Mouse (Mus musculus): Measurements from ENCODE around the gene Isy1. TPM values are rescaled to one million over a fixed set of nuclear protein-coding genes. Genes with fewer than 3 reads are reported as not detected.

Isy1 gene
- total and polyA plus RNA-seq, 2 experiments from 2014 or later = 22.5 to 25.9 TPM

DNA sequence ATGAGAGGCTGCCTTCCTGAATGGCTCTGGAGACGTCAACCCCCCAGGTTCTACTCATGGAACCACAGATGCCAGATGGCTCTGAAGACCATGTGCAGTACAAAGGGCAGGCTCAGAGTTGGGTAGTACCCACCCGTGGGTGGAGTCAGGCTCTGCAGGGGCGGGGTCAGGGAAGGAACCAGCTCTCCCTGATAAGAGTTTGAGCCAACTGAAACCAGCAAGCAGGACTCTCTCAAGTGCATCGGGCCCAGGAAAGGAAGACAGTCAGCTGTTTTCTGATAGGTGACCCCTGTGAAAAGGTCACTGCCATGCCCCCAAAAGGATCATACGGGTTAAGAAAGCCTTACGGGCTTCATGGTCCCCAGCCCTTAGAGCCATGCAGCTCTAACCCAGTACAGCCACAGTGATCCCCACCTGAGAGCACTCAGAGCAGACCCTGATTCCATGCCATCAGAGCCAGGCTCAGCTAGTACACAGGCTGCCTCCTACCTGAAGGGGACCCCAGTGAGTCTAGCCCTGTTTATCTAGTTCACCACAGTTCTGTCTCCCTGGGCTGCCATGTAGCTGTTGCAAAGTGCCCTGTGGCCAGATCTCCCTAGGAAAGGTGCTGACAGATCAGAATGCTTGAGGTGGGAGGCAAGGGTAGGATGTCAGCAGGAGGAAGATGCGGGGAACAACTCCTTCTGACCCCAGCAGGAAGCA is 47.7 kb downstream of the Isy1 start:
- Histone ChIP-seq H3K9me3 (ENCODE audit: low read length) (no peaks in the 10 kb centered on the region), H3K9ac (replicated peaks; ENCODE audit: low read length, poor library complexity, severe bottlenecking) (no peak overlapping the region), H3K4me2 (ENCODE audit: low read depth, low read length, poor library complexity, severe bottlenecking) (no peak overlapping the region), H3K4me3 (ENCODE audit: low read depth, low read length) (no peak overlapping the region), H3K27me3 (ENCODE audit: insufficient read depth, low read length) (no peaks in the 10 kb centered on the region), H3K27ac (ENCODE audit: low read depth, low read length) (no peak overlapping the region), H3K36me3 (ENCODE audit: insufficient read depth, low read length) (peaks cover 21% of the 10 kb centered on the region), H3K4me1 (ENCODE audit: insufficient read depth, low read length) (no peaks in the 10 kb centered on the region)
- no peak for TF ChIP-seq CTCF (IDR thresholded peaks at IDR 0.05)
- DNase-seq (ENCODE audit: low spot score) (no peak), ATAC-seq (ENCODE audit: low FRiP score) (no peak)
- WGBS = 79% methylated on average over 7 of the region's 7 CpGs

DNA sequence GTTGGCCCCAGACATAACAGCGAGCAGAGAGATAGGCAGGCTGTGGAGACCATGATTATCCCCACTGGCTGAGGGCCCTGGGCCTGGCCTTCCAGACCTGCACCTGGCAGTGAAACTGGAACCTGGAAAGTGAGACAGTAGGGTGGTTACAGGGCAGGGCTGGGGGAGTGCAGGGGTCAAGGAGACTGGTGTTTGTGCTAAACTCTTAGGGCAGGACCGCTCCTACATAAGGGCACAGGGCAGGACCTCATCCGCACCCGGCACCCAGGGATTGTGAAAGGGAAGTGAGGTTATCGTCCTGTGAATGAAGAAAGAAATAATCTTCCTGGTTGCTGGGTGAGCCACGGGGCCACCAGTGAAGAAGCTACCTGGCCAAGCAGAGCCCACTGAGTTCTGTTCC is 48.8 kb downstream of the Isy1 start:
- Histone ChIP-seq H3K27ac (ENCODE audit: low read depth, low read length) (no peak overlapping the region), H3K9me3 (ENCODE audit: low read length) (no peaks in the 10 kb centered on the region), H3K36me3 (ENCODE audit: insufficient read depth, low read length) (peaks cover 21% of the 10 kb centered on the region), H3K9ac (replicated peaks; ENCODE audit: low read length, poor library complexity, severe bottlenecking) (no peak overlapping the region), H3K4me2 (ENCODE audit: low read depth, low read length, poor library complexity, severe bottlenecking) (no peak overlapping the region), H3K4me1 (ENCODE audit: insufficient read depth, low read length) (no peaks in the 10 kb centered on the region), H3K27me3 (ENCODE audit: insufficient read depth, low read length) (no peaks in the 10 kb centered on the region), H3K4me3 (ENCODE audit: low read depth, low read length) (no peak overlapping the region)
- no peak for TF ChIP-seq CTCF (IDR thresholded peaks at IDR 0.05)
- no peak for DNase-seq (ENCODE audit: low spot score)
- no peak for ATAC-seq (ENCODE audit: low FRiP score)
- WGBS = 95% methylated on average over 6 of the region's 6 CpGs

DNA sequence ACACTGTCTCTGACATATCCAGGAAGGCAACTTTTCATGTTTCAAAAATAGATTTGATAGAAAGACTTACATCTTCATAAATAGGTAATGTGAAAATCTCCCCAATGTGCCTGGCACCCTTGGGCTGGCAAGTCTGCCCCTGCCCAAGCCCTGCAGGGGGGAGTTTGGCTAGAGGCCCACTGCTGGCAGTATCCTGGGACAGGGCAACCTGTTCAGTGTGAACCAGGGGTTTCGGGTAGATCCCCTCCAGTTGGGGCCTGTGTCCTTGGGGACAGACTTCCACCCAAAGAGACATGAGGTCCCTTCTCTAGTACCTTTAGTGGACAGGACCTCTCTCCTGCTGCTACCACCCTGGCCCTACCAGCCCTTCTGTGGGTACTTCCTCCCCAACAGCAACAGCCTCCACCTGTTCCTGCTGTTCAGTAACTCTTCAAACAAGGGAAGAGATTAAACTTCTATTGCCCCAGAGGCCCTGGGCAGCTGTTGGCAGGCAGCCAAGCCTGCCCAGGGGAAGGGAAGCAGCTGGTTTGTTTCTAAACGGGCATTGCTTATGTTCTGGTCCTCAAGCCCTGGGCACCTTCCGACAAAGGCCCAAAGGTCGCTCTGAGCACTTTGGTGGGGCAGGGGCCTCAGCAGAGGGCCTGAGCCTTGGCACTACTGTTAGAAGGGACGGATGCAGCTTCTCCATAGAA is 49.6 kb downstream of the Isy1 start:
- no peak for TF ChIP-seq CTCF (IDR thresholded peaks at IDR 0.05)
- H3K4me2 ChIP-seq (ENCODE audit: low read depth, low read length, poor library complexity, severe bottlenecking) = no peak overlapping the region
- no peaks in the 10 kb centered on the region for H3K9me3 ChIP-seq (ENCODE audit: low read length)
- no peak overlapping the region for H3K9ac ChIP-seq (replicated peaks; ENCODE audit: low read length, poor library complexity, severe bottlenecking)
- DNase-seq (ENCODE audit: low spot score) (peak; percentile 22), ATAC-seq (ENCODE audit: low FRiP score) (no peak)
- no peak overlapping the region for H3K27ac ChIP-seq (ENCODE audit: low read depth, low read length)
- no peaks in the 10 kb centered on the region for H3K27me3 ChIP-seq (ENCODE audit: insufficient read depth, low read length)
- H3K4me1 ChIP-seq (ENCODE audit: insufficient read depth, low read length) = no peaks in the 10 kb centered on the region
- H3K4me3 ChIP-seq (ENCODE audit: low read depth, low read length) = no peak overlapping the region
- H3K36me3 ChIP-seq (ENCODE audit: insufficient read depth, low read length) = peaks cover 17% of the 10 kb centered on the region
- WGBS = 27% methylated on average over 5 of the region's 5 CpGs

DNA sequence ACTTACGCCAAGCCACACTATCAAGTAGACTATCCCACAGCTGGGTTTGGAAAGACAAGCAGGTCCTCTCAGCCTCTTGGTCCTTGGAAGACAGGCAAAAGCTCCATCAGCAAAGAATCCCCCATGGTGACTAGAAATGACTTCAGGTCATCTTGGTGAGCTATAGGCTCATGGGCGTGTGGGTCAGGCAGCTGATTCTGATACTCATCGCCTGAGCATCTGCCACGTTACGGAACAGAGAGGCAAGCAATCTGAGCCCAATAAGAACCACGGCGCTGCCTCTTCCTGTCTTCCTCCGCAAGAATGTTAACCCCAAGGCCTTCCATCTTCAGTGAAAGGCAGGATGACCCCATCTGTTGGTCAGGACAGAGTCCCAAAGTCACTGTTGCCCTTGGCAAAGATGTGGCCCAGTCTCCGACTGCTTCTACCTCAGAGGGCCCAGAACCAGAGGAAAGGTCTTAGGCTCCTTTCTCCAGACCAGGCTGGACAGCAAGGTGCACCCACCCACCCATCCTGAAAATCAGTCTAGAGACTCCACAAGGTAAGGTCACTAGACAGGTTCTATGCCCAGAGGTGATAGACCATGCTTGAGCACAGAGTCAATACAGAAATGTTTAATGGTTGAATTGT is 50.2 kb downstream of the Isy1 start:
- H3K9me3 ChIP-seq (ENCODE audit: low read length) = no peaks in the 10 kb centered on the region
- H3K27ac ChIP-seq (ENCODE audit: low read depth, low read length) = no peak overlapping the region
- ATAC-seq (ENCODE audit: low FRiP score) (no peak), DNase-seq (ENCODE audit: low spot score) (no peak)
- WGBS = 96% methylated on average over 9 of the region's 9 CpGs
- H3K9ac ChIP-seq (replicated peaks; ENCODE audit: low read length, poor library complexity, severe bottlenecking) = no peak overlapping the region
- no peaks in the 10 kb centered on the region for H3K4me1 ChIP-seq (ENCODE audit: insufficient read depth, low read length)
- H3K36me3 ChIP-seq (ENCODE audit: insufficient read depth, low read length) = peaks cover 17% of the 10 kb centered on the region
- no peak overlapping the region for H3K4me3 ChIP-seq (ENCODE audit: low read depth, low read length)
- no peak overlapping the region for H3K4me2 ChIP-seq (ENCODE audit: low read depth, low read length, poor library complexity, severe bottlenecking)
- H3K27me3 ChIP-seq (ENCODE audit: insufficient read depth, low read length) = no peaks in the 10 kb centered on the region
- no peak for TF ChIP-seq CTCF (IDR thresholded peaks at IDR 0.05)

DNA sequence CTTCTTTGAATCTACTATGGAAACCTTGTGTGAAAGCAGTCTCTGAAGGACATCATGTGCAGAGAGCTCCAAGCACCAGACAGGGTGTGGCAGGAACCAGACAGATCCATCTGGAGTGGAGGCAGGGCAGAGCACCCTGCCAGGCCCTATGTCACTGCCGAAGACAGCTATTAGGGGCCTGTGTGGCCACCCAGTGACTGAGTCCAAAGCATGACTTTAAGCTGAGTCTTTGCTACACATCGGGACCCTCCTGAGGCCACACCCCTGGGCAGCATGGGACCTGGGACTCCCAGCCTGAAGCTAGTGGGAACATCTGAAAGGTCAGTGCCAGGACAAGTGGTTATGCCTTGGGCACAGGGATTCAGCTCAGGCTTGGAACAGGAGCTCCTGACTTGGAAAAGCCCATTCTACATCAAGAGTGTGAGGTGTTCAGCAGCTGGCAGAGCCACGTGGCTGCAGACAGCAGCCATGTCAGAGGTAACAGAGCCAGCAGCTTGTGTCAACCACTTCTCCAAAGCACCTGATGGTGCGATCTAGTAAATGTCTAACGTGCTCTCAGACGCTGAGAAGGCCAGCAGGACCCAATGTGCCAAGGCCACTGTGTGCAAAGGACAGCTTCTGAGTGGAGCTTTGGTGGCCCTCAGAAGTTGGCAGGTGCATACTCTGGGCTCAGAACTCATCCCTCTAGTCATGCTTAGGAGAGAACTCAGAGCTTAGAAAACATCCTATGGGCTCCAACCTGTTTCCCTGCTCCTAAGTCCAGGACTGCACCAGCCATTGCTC is 51.3 kb downstream of the Isy1 start:
- H3K36me3 ChIP-seq (ENCODE audit: insufficient read depth, low read length) = peaks cover 14% of the 10 kb centered on the region
- H3K27ac ChIP-seq (ENCODE audit: low read depth, low read length) = no peak overlapping the region
- no peak for ATAC-seq (ENCODE audit: low FRiP score)
- DNase-seq (ENCODE audit: low spot score) = no peak
- WGBS = 89% methylated on average over 6 of the region's 6 CpGs
- no peaks in the 10 kb centered on the region for H3K27me3 ChIP-seq (ENCODE audit: insufficient read depth, low read length)
- H3K4me2 ChIP-seq (ENCODE audit: low read depth, low read length, poor library complexity, severe bottlenecking) = no peak overlapping the region
- TF ChIP-seq CTCF (IDR thresholded peaks at IDR 0.05) = no peak
- no peaks in the 10 kb centered on the region for H3K9me3 ChIP-seq (ENCODE audit: low read length)
- no peak overlapping the region for H3K4me3 ChIP-seq (ENCODE audit: low read depth, low read length)
- H3K9ac ChIP-seq (replicated peaks; ENCODE audit: low read length, poor library complexity, severe bottlenecking) = no peak overlapping the region
- no peaks in the 10 kb centered on the region for H3K4me1 ChIP-seq (ENCODE audit: insufficient read depth, low read length)

All from midbrain, postnatal 0 days (tissue).